Mouse (Mus musculus): ENCODE results near the gene Tubgcp5. TPM values are rescaled to one million over a fixed set of nuclear protein-coding genes. Genes with fewer than 3 reads are reported as not detected.
"Not testable (repeated sequence)": the region's sequence is repeated elsewhere in the genome, so short reads cannot be mapped to it uniquely, and the experiment has no call there.

Tubgcp5 gene
- polyA plus RNA-seq, 1 experiment from 2014 or later, result 31.6 TPM

- DNase-seq (ENCODE audit: low spot score); H3K4me1 ChIP-seq (ENCODE audit: control insufficient read depth, insufficient read depth, low read length); H3K4me2 ChIP-seq (ENCODE audit: low read depth, low read length); H3K27me3 ChIP-seq (ENCODE audit: control insufficient read depth, insufficient read depth, low read length); H3K9me3 ChIP-seq (replicated peaks; ENCODE audit: control insufficient read depth, low read length); H3K4me3 ChIP-seq (ENCODE audit: low read depth, low read length); H3K27ac ChIP-seq (replicated peaks; ENCODE audit: low read depth, low read length); H3K9ac ChIP-seq (replicated peaks; ENCODE audit: low read length); H3K36me3 ChIP-seq (replicated peaks; ENCODE audit: control insufficient read depth, insufficient read depth, low read depth, low read length); ATAC-seq (replicated peaks; ENCODE audit: insufficient number of reproducible peaks, low FRiP score, low TSS enrichment, low read depth): not testable (repeated sequence)
- 87% methylated on average over 5 of the region's 5 CpGs for WGBS
Observed at GRCm38 (mm10) chr7:55790586-55790985, 3.4 kb upstream of the Tubgcp5 start.

- DNase-seq (ENCODE audit: low spot score) (no peak), ATAC-seq (replicated peaks; ENCODE audit: insufficient number of reproducible peaks, low FRiP score, low TSS enrichment, low read depth) (no peak)
- no peak overlapping the region for H3K4me2 ChIP-seq (ENCODE audit: low read depth, low read length)
- no peak overlapping the region for H3K9ac ChIP-seq (replicated peaks; ENCODE audit: low read length)
- H3K4me3 ChIP-seq (ENCODE audit: low read depth, low read length), result no peak overlapping the region
- no peak overlapping the region for H3K27ac ChIP-seq (replicated peaks; ENCODE audit: low read depth, low read length)
- H3K9me3 ChIP-seq (replicated peaks; ENCODE audit: control insufficient read depth, low read length), result no peaks in the 10 kb centered on the region
- WGBS, result 76% methylated on average over 3 of the region's 3 CpGs
- H3K36me3 ChIP-seq (replicated peaks; ENCODE audit: control insufficient read depth, insufficient read depth, low read depth, low read length), result peaks cover 3% of the 10 kb centered on the region; the same call in 1 of the 2 replicates
- H3K4me1 ChIP-seq (ENCODE audit: control insufficient read depth, insufficient read depth, low read length), result no peaks in the 10 kb centered on the region; the same call in 1 of the 2 replicates
- H3K27me3 ChIP-seq (ENCODE audit: control insufficient read depth, insufficient read depth, low read length), result no peaks in the 10 kb centered on the region
Observed at GRCm38 (mm10) chr7:55792280-55792679, 1.7 kb upstream of the Tubgcp5 start.

- Histone ChIP-seq H3K4me3 (ENCODE audit: low read depth, low read length) (peak overlapping the region; percentile 85), H3K4me1 (ENCODE audit: control insufficient read depth, insufficient read depth, low read length) (no peaks in the 10 kb centered on the region; the same call in 1 of the 2 replicates), H3K27me3 (ENCODE audit: control insufficient read depth, insufficient read depth, low read length) (no peaks in the 10 kb centered on the region), H3K36me3 (replicated peaks; ENCODE audit: control insufficient read depth, insufficient read depth, low read depth, low read length) (peaks cover 6% of the 10 kb centered on the region), H3K4me2 (ENCODE audit: low read depth, low read length) (peak overlapping the region; percentile 52), H3K9ac (replicated peaks; ENCODE audit: low read length) (peak overlapping the region; percentile 70), H3K27ac (replicated peaks; ENCODE audit: low read depth, low read length) (no peak overlapping the region), H3K9me3 (replicated peaks; ENCODE audit: control insufficient read depth, low read length) (no peaks in the 10 kb centered on the region)
- ATAC-seq (replicated peaks; ENCODE audit: insufficient number of reproducible peaks, low FRiP score, low TSS enrichment, low read depth), result peak; percentile 26; the same call in 1 of the 2 replicates
- peak; percentile 5 for DNase-seq (ENCODE audit: low spot score)
- WGBS, result 36% methylated on average over 13 of the region's 13 CpGs
Observed at GRCm38 (mm10) chr7:55793236-55793951, 560 bp upstream of the Tubgcp5 start.

- Histone ChIP-seq H3K9ac (replicated peaks; ENCODE audit: low read length) (no peak overlapping the region), H3K4me2 (ENCODE audit: low read depth, low read length) (no peak overlapping the region), H3K4me1 (ENCODE audit: control insufficient read depth, insufficient read depth, low read length) (no peaks in the 10 kb centered on the region), H3K27ac (replicated peaks; ENCODE audit: low read depth, low read length) (no peak overlapping the region), H3K27me3 (ENCODE audit: control insufficient read depth, insufficient read depth, low read length) (no peaks in the 10 kb centered on the region), H3K9me3 (replicated peaks; ENCODE audit: control insufficient read depth, low read length) (no peaks in the 10 kb centered on the region), H3K4me3 (ENCODE audit: low read depth, low read length) (no peak overlapping the region), H3K36me3 (replicated peaks; ENCODE audit: control insufficient read depth, insufficient read depth, low read depth, low read length) (peaks cover 10% of the 10 kb centered on the region)
- WGBS, result 95% methylated on average over 3 of the region's 3 CpGs
- no peak for ATAC-seq (replicated peaks; ENCODE audit: insufficient number of reproducible peaks, low FRiP score, low TSS enrichment, low read depth)
- DNase-seq (ENCODE audit: low spot score), result no peak
Observed at GRCm38 (mm10) chr7:55799981-55800380, 6.0 kb downstream of the Tubgcp5 start.

- Histone ChIP-seq H3K9me3 (replicated peaks; ENCODE audit: control insufficient read depth, low read length) (no peaks in the 10 kb centered on the region), H3K27ac (replicated peaks; ENCODE audit: low read depth, low read length) (no peak overlapping the region), H3K4me2 (ENCODE audit: low read depth, low read length) (no peak overlapping the region), H3K4me3 (ENCODE audit: low read depth, low read length) (no peak overlapping the region), H3K36me3 (replicated peaks; ENCODE audit: control insufficient read depth, insufficient read depth, low read depth, low read length) (peaks cover 19% of the 10 kb centered on the region), H3K9ac (replicated peaks; ENCODE audit: low read length) (no peak overlapping the region), H3K27me3 (ENCODE audit: control insufficient read depth, insufficient read depth, low read length) (no peaks in the 10 kb centered on the region), H3K4me1 (ENCODE audit: control insufficient read depth, insufficient read depth, low read length) (no peaks in the 10 kb centered on the region)
- WGBS, result 89% methylated on average over 2 of the region's 2 CpGs
- no peak for ATAC-seq (replicated peaks; ENCODE audit: insufficient number of reproducible peaks, low FRiP score, low TSS enrichment, low read depth)
- no peak for DNase-seq (ENCODE audit: low spot score)
Observed at GRCm38 (mm10) chr7:55809967-55810366, 16.0 kb downstream of the Tubgcp5 start.

- ATAC-seq (replicated peaks; ENCODE audit: insufficient number of reproducible peaks, low FRiP score, low TSS enrichment, low read depth), result no peak
- H3K27ac ChIP-seq (replicated peaks; ENCODE audit: low read depth, low read length), result no peak overlapping the region
- no peaks in the 10 kb centered on the region for H3K9me3 ChIP-seq (replicated peaks; ENCODE audit: control insufficient read depth, low read length)
- H3K4me2 ChIP-seq (ENCODE audit: low read depth, low read length), result no peak overlapping the region
- H3K4me1 ChIP-seq (ENCODE audit: control insufficient read depth, insufficient read depth, low read length), result no peaks in the 10 kb centered on the region
- peaks cover 7% of the 10 kb centered on the region; the same call in 1 of the 2 replicates for H3K36me3 ChIP-seq (replicated peaks; ENCODE audit: control insufficient read depth, insufficient read depth, low read depth, low read length)
- H3K27me3 ChIP-seq (ENCODE audit: control insufficient read depth, insufficient read depth, low read length), result no peaks in the 10 kb centered on the region
- peak; percentile 30 for DNase-seq (ENCODE audit: low spot score)
- H3K9ac ChIP-seq (replicated peaks; ENCODE audit: low read length), result no peak overlapping the region
- no peak overlapping the region for H3K4me3 ChIP-seq (ENCODE audit: low read depth, low read length)
- WGBS, result 78% methylated on average over 5 of the region's 5 CpGs
Observed at GRCm38 (mm10) chr7:55824468-55824867, 30.5 kb downstream of the Tubgcp5 start.

- H3K9me3 ChIP-seq (replicated peaks; ENCODE audit: control insufficient read depth, low read length), result no peaks in the 10 kb centered on the region
- H3K27me3 ChIP-seq (ENCODE audit: control insufficient read depth, insufficient read depth, low read length), result no peaks in the 10 kb centered on the region
- WGBS, result 89% methylated on average over 9 of the region's 9 CpGs
- ATAC-seq (replicated peaks; ENCODE audit: insufficient number of reproducible peaks, low FRiP score, low TSS enrichment, low read depth) (no peak), DNase-seq (ENCODE audit: low spot score) (no peak)
- no peak overlapping the region for H3K27ac ChIP-seq (replicated peaks; ENCODE audit: low read depth, low read length)
- peaks cover 7% of the 10 kb centered on the region; the same call in 1 of the 2 replicates for H3K36me3 ChIP-seq (replicated peaks; ENCODE audit: control insufficient read depth, insufficient read depth, low read depth, low read length)
- no peaks in the 10 kb centered on the region for H3K4me1 ChIP-seq (ENCODE audit: control insufficient read depth, insufficient read depth, low read length)
- H3K4me2 ChIP-seq (ENCODE audit: low read depth, low read length), result no peak overlapping the region
- no peak overlapping the region for H3K4me3 ChIP-seq (ENCODE audit: low read depth, low read length)
- H3K9ac ChIP-seq (replicated peaks; ENCODE audit: low read length), result no peak overlapping the region
Observed at GRCm38 (mm10) chr7:55827551-55827950, 33.6 kb downstream of the Tubgcp5 start.

GRCm38 (mm10) chr7:55836877-55837276 is 42.9 kb downstream of the Tubgcp5 start:
- ATAC-seq (replicated peaks; ENCODE audit: insufficient number of reproducible peaks, low FRiP score, low TSS enrichment, low read depth), result no peak
- WGBS, result 85% methylated on average over 4 of the region's 4 CpGs

More at GRCm38 (mm10) chr7:55836877-55837276, 42.9 kb downstream of the Tubgcp5 start:
- Histone ChIP-seq H3K27me3 (ENCODE audit: control insufficient read depth, insufficient read depth, low read length) (no peaks in the 10 kb centered on the region), H3K27ac (replicated peaks; ENCODE audit: low read depth, low read length) (no peak overlapping the region), H3K4me1 (ENCODE audit: control insufficient read depth, insufficient read depth, low read length) (no peaks in the 10 kb centered on the region), H3K9ac (replicated peaks; ENCODE audit: low read length) (no peak overlapping the region), H3K36me3 (replicated peaks; ENCODE audit: control insufficient read depth, insufficient read depth, low read depth, low read length) (no peaks in the 10 kb centered on the region), H3K4me2 (ENCODE audit: low read depth, low read length) (no peak overlapping the region), H3K9me3 (replicated peaks; ENCODE audit: control insufficient read depth, low read length) (no peaks in the 10 kb centered on the region), H3K4me3 (ENCODE audit: low read depth, low read length) (no peak overlapping the region)
- DNase-seq (ENCODE audit: low spot score), result no peak

All from embryonic facial prominence, embryonic 11.5 days (tissue).